Mouse (Mus musculus) E14TG2a.4 (cell line): ENCODE results near the gene Myo1a.

Source experiments
- CTCF ChIP-seq: conservative IDR thresholded peaks from 2 replicates; pipeline ENCODE4 v1.5.1; 2014; ENCODE audit warnings: low read length
- POU5F1 ChIP-seq: IDR thresholded peaks from 2 replicates; pipeline ENCODE4 v1.6.1; 2014; ENCODE audit warnings: low read length, borderline replicate concordance

- TF ChIP-seq CTCF (no peak), POU5F1 (no peak)
Measured at GRCm38 (mm10) chr10:127705783-127706182, 813 bp downstream of the Myo1a start.
